9 mouse cellular contexts compared by ENCODE assay signal in genomic region chr14:16219015-16219414, GRCm38 (mm10). TPM values are rescaled to one million over a fixed set of nuclear protein-coding genes. Genes with fewer than 3 reads are reported as not detected.
A peak's percentile ranks its signal among the peaks of the same experiment; 100 is the strongest.
DNase-seq lines count a peak whose midpoint lies in the region; ATAC-seq and TF ChIP-seq lines count a peak whose summit lies in the region.
"Had no signal": no experiment of that assay in that cellular context is flagged by ENCODE, and none has a peak within 500 bp of the region (broad histone marks: within the 10 kb centered on the region; RNA-seq: fewer than 3 reads in every experiment).

No protein-coding gene starts in this region.

- DNase-seq in embryo, embryonic 10 days (ENCODE audit: low spot score): peak; percentile 78
- DNase-seq in embryo, embryonic 9.5 days (ENCODE audit: extremely low spot score): no peak
- DNase-seq in liver, embryonic 14.5 days (ENCODE audit: low read depth in 3 of 3, low spot score in 3 of 3): no peak
- DNase-seq in liver: no peak
- DNase-seq in c-Kit-positive CD71-positive TER-119-positive erythroid progenitor cells, embryonic 14.5 days (ENCODE audit: low spot score): peak; percentile 21
- DNase-seq in naive thymus-derived CD4-positive, alpha-beta T cell, adult 2 months (ENCODE audit: low read depth): peak; percentile 64
- DNase-seq in natural killer cell, adult 2 months (ENCODE audit: low spot score in 2 of 2): no peak
- no peak for DNase-seq in kidney, postnatal 4 days

- ATAC-seq in liver, embryonic 14.5 days (ENCODE audit: insufficient read depth): no peak

- no peak overlapping the region for H3K9ac ChIP-seq in liver, embryonic 14.5 days (replicated peaks)
- H3K9ac ChIP-seq: lung, embryonic 15.5 days had no signal

- no peak for TF ChIP-seq EP300 in liver, embryonic 14.5 days (IDR thresholded peaks at IDR 0.05; ENCODE audit: low read depth)

- H3K4me1 ChIP-seq in liver, embryonic 14.5 days (replicated peaks; ENCODE audit: control insufficient read depth in 2 of 2, insufficient read depth in 2 of 2, low read length in 1 of 2): no peaks in the 10 kb centered on the region
- H3K4me1 ChIP-seq: lung, embryonic 15.5 days had no signal

- H3K27ac ChIP-seq in liver, embryonic 14.5 days: no peak overlapping the region
- H3K27ac ChIP-seq: lung, embryonic 15.5 days had no signal

- no peak overlapping the region for H3K4me2 ChIP-seq in liver, embryonic 14.5 days (ENCODE audit: low read depth)
- H3K4me2 ChIP-seq: lung, embryonic 15.5 days had no signal

- WGBS in liver, embryonic 14.5 days (ENCODE audit: insufficient replicate concordance): 38% methylated on average over 2 of the region's 2 CpGs

- no peak overlapping the region for H3K4me3 ChIP-seq in liver, embryonic 14.5 days (ENCODE audit: insufficient read depth in 1 of 2, low read depth in 2 of 2, low read length in 2 of 2)
- H3K4me3 ChIP-seq: lung, embryonic 15.5 days had no signal

- no peaks in the 10 kb centered on the region for H3K9me3 ChIP-seq in liver, embryonic 14.5 days (ENCODE audit: control insufficient read depth, low read length)
- H3K9me3 ChIP-seq: lung, embryonic 15.5 days had no signal

- peak; percentile 68 for TF ChIP-seq CTCF in liver, embryonic 14.5 days (IDR thresholded peaks at IDR 0.05; ENCODE audit: low read depth)

- no peaks in the 10 kb centered on the region for H3K27me3 ChIP-seq in liver, embryonic 14.5 days (ENCODE audit: control insufficient read depth, insufficient read depth, low read length)
- H3K27me3 ChIP-seq: lung, embryonic 15.5 days had no signal

- no peaks in the 10 kb centered on the region for H3K36me3 ChIP-seq in liver, embryonic 14.5 days (replicated peaks; ENCODE audit: control insufficient read depth, insufficient read depth, low read depth)
- H3K36me3 ChIP-seq: lung, embryonic 15.5 days had no signal

RNA-seq across cellular contexts. Expression of gene Ngly1, which starts 30.1 kb away (rescaled TPM):
- polyA plus RNA-seq in liver, embryonic 14.5 days (2012; rRNA removed): 4.2 and 6.9 TPM in 2 replicates
- polyA plus RNA-seq in liver, embryonic 14.5 days (2014; fragmentation: Nextera tagmentation; extraction: Ambion mirVana): 21.7 and 23.5 TPM in 2 replicates

RNA-seq across cellular contexts. Expression of gene Oxsm, which starts 30.6 kb away (rescaled TPM):
- polyA plus RNA-seq in liver, embryonic 14.5 days (2012; rRNA removed): 3.3 and 3.4 TPM in 2 replicates
- polyA plus RNA-seq in liver, embryonic 14.5 days (2014; fragmentation: Nextera tagmentation; extraction: Ambion mirVana): 1.7 and 1.8 TPM in 2 replicates

Comparison
In these comparisons a context has a peak if more than half of its experiments do, and no peak if none do; other contexts are left out.
1. DNase-seq: peak in embryo, embryonic 10 days (single experiment), c-Kit-positive CD71-positive TER-119-positive erythroid progenitor cells, embryonic 14.5 days (single experiment) and naive thymus-derived CD4-positive, alpha-beta T cell, adult 2 months (single experiment); none in embryo, embryonic 9.5 days (single experiment), liver, embryonic 14.5 days (0 of 3), liver (single experiment), natural killer cell, adult 2 months (0 of 2) and kidney, postnatal 4 days (0 of 2).